1 mouse cellular context compared by ENCODE assay signal in the genomic region with DNA sequence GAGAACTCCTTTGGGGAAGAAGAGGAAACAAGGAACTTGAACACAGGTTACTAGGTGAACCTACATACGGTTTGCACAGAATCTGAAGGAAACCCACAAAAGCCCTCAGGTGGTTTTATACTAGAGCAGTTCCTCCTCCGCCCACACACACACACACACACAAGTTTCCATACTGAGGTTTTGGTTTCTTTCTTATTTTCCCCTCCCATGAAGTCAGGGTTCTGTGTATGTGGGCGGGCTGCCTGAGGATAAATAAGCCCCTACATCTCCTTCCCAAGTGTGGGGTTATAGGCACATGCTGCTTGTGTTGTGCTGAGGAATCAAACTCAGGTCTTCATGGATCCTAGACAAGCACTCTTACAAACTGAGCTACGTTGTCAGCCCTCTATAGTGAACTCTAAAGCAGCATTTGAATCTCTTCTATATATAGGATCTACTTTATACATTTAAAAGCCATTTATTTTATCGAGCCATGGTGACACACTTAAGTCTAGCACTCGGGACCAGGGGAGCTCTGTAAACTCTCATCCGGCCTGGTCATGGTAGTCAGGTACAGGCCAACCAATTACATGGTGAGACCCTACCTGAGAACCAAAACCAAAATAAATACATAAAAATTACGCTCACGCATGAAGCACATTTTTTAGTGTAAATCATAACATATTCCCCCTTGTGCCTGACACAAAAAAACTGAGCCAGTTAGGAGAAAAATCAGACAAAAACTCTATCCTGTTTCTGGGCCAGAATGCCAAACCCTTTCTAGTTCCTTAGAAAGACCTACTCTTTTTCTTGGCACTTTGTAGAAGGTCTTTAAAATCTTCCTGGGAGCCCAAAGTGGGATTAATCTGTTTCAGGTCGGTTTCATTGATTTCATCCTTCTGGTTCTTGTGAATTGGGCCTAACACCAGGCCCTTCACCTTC.
TF ChIP-seq lines count a peak whose summit lies in the region.

No protein-coding gene starts in this region.

TF ChIP-seq in CH12.LX, 34 proteins besides CTCF, POLR2A, EP300 and RAD21:
- TF ChIP-seq MAZ (IDR thresholded peaks at IDR 0.05; ENCODE audit: low read depth, low read length) = no peak
- 0 out of 2 replicates have a peak, but pooled peaks have one; percentile 28 for TF ChIP-seq MYC (IDR thresholded peaks at IDR 0.05; ENCODE audit: low read depth, low read length)
- TF ChIP-seq ETS1 (conservative IDR thresholded peaks at IDR 0.05; ENCODE audit: low read depth, low read length) = peak; percentile 77
- no peak for TF ChIP-seq ZC3H11A (IDR thresholded peaks at IDR 0.05; ENCODE audit: low read depth, low read length)
- peak; percentile 97 for TF ChIP-seq SIN3A (IDR thresholded peaks at IDR 0.05; ENCODE audit: low read length)
- peak; percentile 50 for TF ChIP-seq BHLHE40 (IDR thresholded peaks at IDR 0.05; ENCODE audit: low read depth, low read length)
- TF ChIP-seq CHD2 (IDR thresholded peaks at IDR 0.05; ENCODE audit: low read length) = no peak; the same call in 1 of the 2 replicates
- no peak; the same call in 1 of the 2 replicates for TF ChIP-seq CHD1 (IDR thresholded peaks at IDR 0.05; ENCODE audit: low read depth, low read length)
- TF ChIP-seq NELFE (IDR thresholded peaks at IDR 0.05; ENCODE audit: low read depth, low read length) = peak; percentile 35; the same call in 1 of the 2 replicates
- no peak for TF ChIP-seq SMC3 (IDR thresholded peaks at IDR 0.05; ENCODE audit: low read depth, low read length)
- TF ChIP-seq TCF12 (IDR thresholded peaks at IDR 0.05; ENCODE audit: low read depth, low read length) = peak; percentile 58; the same call in 1 of the 2 replicates
- TF ChIP-seq RCOR1 (conservative IDR thresholded peaks at IDR 0.05; ENCODE audit: low read depth, low read length) = 0 out of 2 replicates have a peak, but pooled peaks have one; percentile 44
- TF ChIP-seq ZKSCAN1 (IDR thresholded peaks at IDR 0.05; ENCODE audit: borderline replicate concordance, low read depth, low read length) = no peak
- no peak for TF ChIP-seq JUN (IDR thresholded peaks at IDR 0.05; ENCODE audit: insufficient read depth, low read depth, low read length)
- no peak for TF ChIP-seq ZNF384 (IDR thresholded peaks at IDR 0.05; ENCODE audit: low read depth, low read length)
- peak; percentile 48 for TF ChIP-seq ELF1 (IDR thresholded peaks at IDR 0.05; ENCODE audit: low read depth, low read length)
- no peak for TF ChIP-seq NRF1 (IDR thresholded peaks at IDR 0.05; ENCODE audit: low read depth, low read length)
- no peak for TF ChIP-seq E2F4 (IDR thresholded peaks at IDR 0.05; ENCODE audit: insufficient replicate concordance, low read depth, low read length)
- TF ChIP-seq HCFC1 (IDR thresholded peaks at IDR 0.05; ENCODE audit: low read depth, low read length) = no peak
- TF ChIP-seq MAX (IDR thresholded peaks at IDR 0.05; ENCODE audit: low read length) = no peak; the same call in 1 of the 2 replicates
- TF ChIP-seq POLR2AphosphoS2 (IDR thresholded peaks at IDR 0.05; ENCODE audit: low read depth, low read length) = peak; percentile 85
- TF ChIP-seq USF2 (conservative IDR thresholded peaks at IDR 0.05; ENCODE audit: low read depth, low read length) = no peak
- peak; percentile 65 for TF ChIP-seq TBP (conservative IDR thresholded peaks at IDR 0.05; ENCODE audit: low read depth, low read length)
- peak; percentile 36; the same call in 1 of the 2 replicates for TF ChIP-seq MAFK (IDR thresholded peaks at IDR 0.05; ENCODE audit: insufficient replicate concordance, low read length)
- no peak for TF ChIP-seq USF1 (IDR thresholded peaks at IDR 0.05; ENCODE audit: low read depth, low read length)
- no peak for TF ChIP-seq PAX5 (IDR thresholded peaks at IDR 0.05; ENCODE audit: low read length)
- TF ChIP-seq ZMIZ1 (IDR thresholded peaks at IDR 0.05; ENCODE audit: low read depth, low read length) = peak; percentile 46; the same call in 1 of the 2 replicates
- 0 out of 2 replicates have a peak, but pooled peaks have one; percentile 14 for TF ChIP-seq KAT2A (IDR thresholded peaks at IDR 0.05; ENCODE audit: insufficient replicate concordance, low read length)
- TF ChIP-seq IRF4 (IDR thresholded peaks at IDR 0.05; ENCODE audit: low read depth, low read length) = peak; percentile 80
- TF ChIP-seq UBTF (IDR thresholded peaks at IDR 0.05; ENCODE audit: low read depth, low read length) = no peak
- peak; percentile 71; the same call in 1 of the 2 replicates for TF ChIP-seq MXI1 (IDR thresholded peaks at IDR 0.05; ENCODE audit: low read depth, low read length)
- TF ChIP-seq JUND (conservative IDR thresholded peaks at IDR 0.05; ENCODE audit: low read depth, low read length) = no peak
- TF ChIP-seq GABPA (IDR thresholded peaks at IDR 0.05; ENCODE audit: insufficient replicate concordance, low read depth, low read length) = no peak
- peak; percentile 47; the same call in 1 of the 2 replicates for TF ChIP-seq MEF2A (IDR thresholded peaks at IDR 0.05; ENCODE audit: borderline replicate concordance, low read depth, low read length)
